Mouse (Mus musculus): Measurements from ENCODE around the gene Ccne1.

Gene Ccne1

GRCm38 (mm10) chr7:38054246-38054645 is 53.1 kb downstream of the Ccne1 start:
- DNase-seq (ENCODE audit: low read depth) = no peak
